ENCODE assay signal across 32 mouse cellular contexts in the genomic region with DNA sequence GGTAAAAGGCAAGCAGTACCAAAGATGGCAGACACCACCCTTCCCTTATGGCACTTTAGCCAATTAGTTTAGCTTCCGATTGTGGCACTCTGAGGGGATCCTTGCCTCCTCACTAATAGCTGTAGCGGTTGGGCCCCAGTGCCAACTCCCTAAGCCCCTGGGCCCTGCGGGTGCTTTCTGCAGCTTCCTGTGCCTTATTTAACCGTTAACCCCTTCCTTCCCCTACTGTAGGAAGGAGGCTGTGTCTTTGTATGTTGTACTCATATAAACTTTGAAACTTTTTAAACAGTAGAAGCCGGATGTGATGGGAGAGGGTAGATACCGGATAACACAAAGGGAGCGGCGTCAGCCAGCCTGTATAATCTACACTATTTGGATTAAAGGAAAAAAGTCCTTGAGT. TPM values are rescaled to one million over a fixed set of nuclear protein-coding genes. Genes with fewer than 3 reads are reported as not detected.
DNase-seq lines count a peak whose midpoint lies in the region; ATAC-seq lines count a peak whose summit lies in the region.
"Had no signal": no experiment of that assay in that cellular context is flagged by ENCODE, and none has a peak within 500 bp of the region (broad histone marks: within the 10 kb centered on the region; RNA-seq: fewer than 3 reads in every experiment).

No protein-coding gene starts in this region.

- no peak overlapping the region for H3K27ac ChIP-seq in limb, embryonic 13.5 days
- H3K27ac ChIP-seq in limb, embryonic 10.5 days, result no peak overlapping the region
- peak overlapping the region; percentile 62 for H3K27ac ChIP-seq in liver, embryonic 16.5 days (ENCODE audit: low read length)
- H3K27ac ChIP-seq in heart, embryonic 12.5 days (ENCODE audit: poor library complexity, severe bottlenecking), result no peak overlapping the region
- H3K27ac ChIP-seq: forebrain, embryonic 10.5 days; hindbrain, embryonic 10.5 days; intestine, embryonic 15.5 days; lung, embryonic 15.5 days; macrophage; neural tube, embryonic 15.5 days had no signal

- no peak for ATAC-seq in limb, embryonic 13.5 days (ENCODE audit: low FRiP score, low read depth)
- peak; percentile 41 for ATAC-seq in common myeloid progenitor, adult 5-6 weeks (replicated peaks; ENCODE audit: low read depth, poor library complexity, severe bottlenecking)
- no peak for ATAC-seq in liver, embryonic 16.5 days (ENCODE audit: low read depth)
- no peak for ATAC-seq in CD4-positive, CD25-positive, alpha-beta regulatory T cell, adult 4 months
- ATAC-seq in heart, embryonic 12.5 days (ENCODE audit: insufficient number of reproducible peaks, low FRiP score), result no peak
- ATAC-seq: forebrain, embryonic 16.5 days; hindbrain, embryonic 16.5 days; intestine, embryonic 15.5 days had no signal

- peaks cover 35% of the 10 kb centered on the region for H3K4me1 ChIP-seq in limb, embryonic 13.5 days
- H3K4me1 ChIP-seq in limb, embryonic 10.5 days, result peaks cover 59% of the 10 kb centered on the region
- H3K4me1 ChIP-seq in liver, embryonic 16.5 days (ENCODE audit: control insufficient read depth, low read depth, low read length), result peaks cover 81% of the 10 kb centered on the region
- peaks cover 39% of the 10 kb centered on the region for H3K4me1 ChIP-seq in heart, embryonic 12.5 days (replicated peaks)

- H3K27me3 ChIP-seq in limb, embryonic 13.5 days, result no peaks in the 10 kb centered on the region
- H3K27me3 ChIP-seq in limb, embryonic 10.5 days (ENCODE audit: low read depth, poor library complexity, severe bottlenecking), result peaks cover 5% of the 10 kb centered on the region; the same call in 1 of the 2 replicates
- H3K27me3 ChIP-seq in liver, embryonic 16.5 days (ENCODE audit: control insufficient read depth, insufficient read depth, low read depth, low read length), result no peaks in the 10 kb centered on the region
- peaks cover 1% of the 10 kb centered on the region; the same call in 1 of the 2 replicates for H3K27me3 ChIP-seq in heart, embryonic 12.5 days (replicated peaks)
- H3K27me3 ChIP-seq: intestine, embryonic 15.5 days; lung, embryonic 15.5 days; neural tube, embryonic 15.5 days had no signal

- WGBS in limb, embryonic 13.5 days, result 68% methylated on average over 8 of the region's 8 CpGs
- WGBS in limb, embryonic 10.5 days, result 84% methylated on average over 8 of the region's 8 CpGs
- WGBS in liver, embryonic 16.5 days (ENCODE audit: insufficient replicate concordance), result 37% methylated on average over 8 of the region's 8 CpGs
- 74% methylated on average over 8 of the region's 8 CpGs for WGBS in heart, embryonic 12.5 days

- no peaks in the 10 kb centered on the region for H3K9me3 ChIP-seq in limb, embryonic 13.5 days
- no peaks in the 10 kb centered on the region for H3K9me3 ChIP-seq in limb, embryonic 10.5 days (replicated peaks)
- H3K9me3 ChIP-seq in liver, embryonic 16.5 days (replicated peaks; ENCODE audit: control insufficient read depth, low read length), result no peaks in the 10 kb centered on the region
- no peaks in the 10 kb centered on the region for H3K9me3 ChIP-seq in heart, embryonic 12.5 days (replicated peaks)
- H3K9me3 ChIP-seq: forebrain, embryonic 10.5 days; hindbrain, embryonic 10.5 days; intestine, embryonic 15.5 days; lung, embryonic 15.5 days; neural tube, embryonic 15.5 days had no signal

- H3K4me3 ChIP-seq in limb, embryonic 13.5 days, result peak overlapping the region; percentile 1; the same call in 1 of the 2 replicates
- H3K4me3 ChIP-seq in limb, embryonic 10.5 days, result no peak overlapping the region
- H3K4me3 ChIP-seq in liver, embryonic 16.5 days (ENCODE audit: low read depth, low read length), result no peak overlapping the region
- H3K4me3 ChIP-seq in heart, embryonic 12.5 days, result no peak overlapping the region
- H3K4me3 ChIP-seq: forebrain, embryonic 10.5 days; hindbrain, embryonic 10.5 days; intestine, embryonic 15.5 days; lung, embryonic 15.5 days; neural tube, embryonic 15.5 days had no signal

- no peak overlapping the region for H3K4me2 ChIP-seq in limb, embryonic 13.5 days (replicated peaks)
- H3K4me2 ChIP-seq in liver, embryonic 16.5 days (ENCODE audit: low read depth, low read length), result 0 out of 2 replicates have a peak overlapping the region, but pooled peaks have one; percentile 2
- no peak overlapping the region for H3K4me2 ChIP-seq in heart, embryonic 12.5 days
- H3K4me2 ChIP-seq: heart, embryonic 11.5 days; intestine, embryonic 15.5 days; lung, embryonic 15.5 days; midbrain, embryonic 11.5 days; neural tube, embryonic 15.5 days had no signal

- H3K36me3 ChIP-seq in limb, embryonic 13.5 days, result peaks cover 49% of the 10 kb centered on the region
- H3K36me3 ChIP-seq in limb, embryonic 10.5 days, result peaks cover 57% of the 10 kb centered on the region
- H3K36me3 ChIP-seq in liver, embryonic 16.5 days (ENCODE audit: control insufficient read depth, insufficient read depth), result peaks cover 22% of the 10 kb centered on the region
- H3K36me3 ChIP-seq in heart, embryonic 12.5 days, result peaks cover 49% of the 10 kb centered on the region

- no peak for DNase-seq in limb, embryonic 10.5 days (ENCODE audit: low spot score)
- peak; percentile 67 for DNase-seq in thymus, postnatal 14 days
- no peak for DNase-seq in adrenal gland, postnatal 36 days
- DNase-seq: cerebellum, adult 18-20 months; cerebellum, postnatal 14 days; gastrocnemius, postnatal 14 days; heart, adult 11 months; heart, postnatal 10 days; kidney, postnatal 25 days; layer of hippocampus, postnatal 36 days had no signal

- H3K9ac ChIP-seq in limb, embryonic 13.5 days, result no peak overlapping the region
- no peak overlapping the region for H3K9ac ChIP-seq in liver, embryonic 16.5 days (ENCODE audit: low read depth, low read length)
- no peak overlapping the region for H3K9ac ChIP-seq in heart, embryonic 12.5 days
- H3K9ac ChIP-seq: intestine, embryonic 15.5 days; lung, embryonic 15.5 days; neural tube, embryonic 15.5 days had no signal

RNA-seq across cellular contexts. Expression of gene Plscr3, which starts 4.6 kb away (rescaled TPM):
- 135 and 140 TPM in 2 replicates for polyA plus RNA-seq in limb, embryonic 13.5 days (2015; fragmentation: Nextera tagmentation; extraction: Ambion mirVana)
- polyA plus RNA-seq in limb, embryonic 10.5 days (2016; fragmentation: Nextera tagmentation; extraction: Ambion mirVana), result 96.7 and 117 TPM in 2 replicates
- 24.6 and 31.0 TPM in 2 replicates for total RNA-seq in common myeloid progenitor, adult 5-6 weeks (2017)
- polyA plus RNA-seq in liver, embryonic 16.5 days (2015; fragmentation: Nextera tagmentation; extraction: Ambion mirVana), result 22.0 and 27.8 TPM in 2 replicates
- polyA plus RNA-seq in CD4-positive, CD25-positive, alpha-beta regulatory T cell, adult 4 months (2017; shearing (Covaris generic)), result 10 to 100 TPM; 22.4 to 33.5 TPM
- 77.9 and 82.3 TPM in 2 replicates for polyA plus RNA-seq in heart, embryonic 12.5 days (2016; fragmentation: Nextera tagmentation; extraction: Ambion mirVana)
- total RNA-seq in adrenal gland, postnatal 36 days (2021), result 10 to 100 TPM; 49.3 to 50.4 TPM

RNA-seq across cellular contexts. Expression of gene Tnk1, which starts 7.8 kb away (rescaled TPM):
- polyA plus RNA-seq in limb, embryonic 13.5 days (2015; fragmentation: Nextera tagmentation; extraction: Ambion mirVana), result 1.9 and 2.0 TPM in 2 replicates
- 1.1 TPM in 2 replicates for polyA plus RNA-seq in limb, embryonic 10.5 days (2016; fragmentation: Nextera tagmentation; extraction: Ambion mirVana)
- not detected in 2 replicates for total RNA-seq in common myeloid progenitor, adult 5-6 weeks (2017)
- 0.74 and 0.96 TPM in 2 replicates for polyA plus RNA-seq in liver, embryonic 16.5 days (2015; fragmentation: Nextera tagmentation; extraction: Ambion mirVana)
- polyA plus RNA-seq in CD4-positive, CD25-positive, alpha-beta regulatory T cell, adult 4 months (2017; shearing (Covaris generic)), result not detected
- polyA plus RNA-seq in heart, embryonic 12.5 days (2016; fragmentation: Nextera tagmentation; extraction: Ambion mirVana), result 0.28 and 0.32 TPM in 2 replicates
- total RNA-seq in adrenal gland, postnatal 36 days (2021), result not detected
- total RNA-seq: heart, postnatal 10 days; layer of hippocampus, adult 8-10 months; midbrain, postnatal 0 days had no signal
- polyA plus RNA-seq: macrophage had no signal

RNA-seq across cellular contexts. Expression of gene Tmem256, which starts 12.4 kb away (rescaled TPM):
- 368 and 376 TPM in 2 replicates for polyA plus RNA-seq in limb, embryonic 13.5 days (2015; fragmentation: Nextera tagmentation; extraction: Ambion mirVana)
- 269 and 280 TPM in 2 replicates for polyA plus RNA-seq in limb, embryonic 10.5 days (2016; fragmentation: Nextera tagmentation; extraction: Ambion mirVana)
- total RNA-seq in common myeloid progenitor, adult 5-6 weeks (2017), result 245 and 258 TPM in 2 replicates
- polyA plus RNA-seq in liver, embryonic 16.5 days (2015; fragmentation: Nextera tagmentation; extraction: Ambion mirVana), result 404 and 413 TPM in 2 replicates
- polyA plus RNA-seq in CD4-positive, CD25-positive, alpha-beta regulatory T cell, adult 4 months (2017; shearing (Covaris generic)), result 100 to 1,000 TPM in 1 of 2 experiments, 10 to 100 TPM in 1; 93.2 to 114 TPM
- 289 and 297 TPM in 2 replicates for polyA plus RNA-seq in heart, embryonic 12.5 days (2016; fragmentation: Nextera tagmentation; extraction: Ambion mirVana)
- 100 to 1,000 TPM; 144 to 166 TPM for total RNA-seq in adrenal gland, postnatal 36 days (2021)

RNA-seq across cellular contexts. Expression of gene Nlgn2, which starts 13.2 kb away (rescaled TPM):
- 11.5 and 11.8 TPM in 2 replicates for polyA plus RNA-seq in limb, embryonic 13.5 days (2015; fragmentation: Nextera tagmentation; extraction: Ambion mirVana)
- 2.2 and 3.5 TPM in 2 replicates for polyA plus RNA-seq in limb, embryonic 10.5 days (2016; fragmentation: Nextera tagmentation; extraction: Ambion mirVana)
- 6.5 and 8.6 TPM in 2 replicates for total RNA-seq in common myeloid progenitor, adult 5-6 weeks (2017)
- 0.66 and 0.83 TPM in 2 replicates for polyA plus RNA-seq in liver, embryonic 16.5 days (2015; fragmentation: Nextera tagmentation; extraction: Ambion mirVana)
- polyA plus RNA-seq in CD4-positive, CD25-positive, alpha-beta regulatory T cell, adult 4 months (2017; shearing (Covaris generic)), result 1 to 10 TPM; 1.1 to 1.2 TPM
- 1.8 and 2.3 TPM in 2 replicates for polyA plus RNA-seq in heart, embryonic 12.5 days (2016; fragmentation: Nextera tagmentation; extraction: Ambion mirVana)
- total RNA-seq in adrenal gland, postnatal 36 days (2021), result 10 to 100 TPM; 14.4 to 22.3 TPM

RNA-seq across cellular contexts. Expression of gene Tmem95, which starts 27.1 kb away (rescaled TPM):
- polyA plus RNA-seq in limb, embryonic 13.5 days (2015; fragmentation: Nextera tagmentation; extraction: Ambion mirVana), result 0.51 TPM in 1 of 2 replicates, not detected in the other
- not detected in 2 replicates for polyA plus RNA-seq in limb, embryonic 10.5 days (2016; fragmentation: Nextera tagmentation; extraction: Ambion mirVana)
- total RNA-seq in common myeloid progenitor, adult 5-6 weeks (2017), result not detected in 2 replicates
- not detected in 2 replicates for polyA plus RNA-seq in liver, embryonic 16.5 days (2015; fragmentation: Nextera tagmentation; extraction: Ambion mirVana)
- polyA plus RNA-seq in CD4-positive, CD25-positive, alpha-beta regulatory T cell, adult 4 months (2017; shearing (Covaris generic)), result not detected
- polyA plus RNA-seq in heart, embryonic 12.5 days (2016; fragmentation: Nextera tagmentation; extraction: Ambion mirVana), result not detected in 2 replicates
- not detected for total RNA-seq in adrenal gland, postnatal 36 days (2021)
- total RNA-seq: adrenal gland, postnatal 4 days; gastrocnemius, postnatal 14 days; heart, postnatal 10 days; layer of hippocampus, adult 8-10 months; layer of hippocampus, postnatal 36 days; left cerebral cortex, postnatal 10 days; midbrain, postnatal 0 days had no signal
- polyA plus RNA-seq: forebrain, embryonic 10.5 days; forebrain, embryonic 16.5 days; heart, embryonic 11.5 days; hindbrain, embryonic 10.5 days; hindbrain, embryonic 16.5 days; intestine, embryonic 15.5 days; kidney, embryonic 14.5 days; limb, embryonic 14.5 days; lung, embryonic 15.5 days; macrophage; midbrain, embryonic 11.5 days; midbrain, postnatal 0 days; neural tube, embryonic 15.5 days; small intestine, adult 2 months had no signal
